Mouse (Mus musculus): ENCODE results near the gene Cflar.

DNA sequence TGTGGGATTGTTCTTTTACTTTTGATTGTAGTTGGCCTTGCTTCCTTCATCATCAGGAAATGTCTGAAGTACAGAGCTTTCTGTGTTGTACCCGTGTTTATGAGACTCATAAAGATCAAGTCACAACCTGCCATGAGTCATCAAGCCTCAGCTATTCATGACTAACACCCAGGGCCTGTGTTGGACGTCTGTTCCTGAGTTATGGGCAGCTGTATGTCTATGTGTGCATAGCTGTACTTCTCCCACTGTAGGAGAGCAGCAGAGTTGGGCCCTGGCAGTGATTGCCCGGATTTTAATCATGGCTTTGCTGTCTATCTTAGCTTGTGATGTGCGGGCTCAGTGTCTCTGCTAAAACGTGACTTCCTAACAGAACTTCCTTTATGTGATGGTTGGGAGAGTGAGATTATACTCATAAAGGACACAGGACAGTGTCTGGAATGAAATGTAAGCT is 31.3 kb downstream of the Cflar start:
- TF ChIP-seq HCFC1 (IDR thresholded peaks at IDR 0.05; ENCODE audit: borderline replicate concordance, insufficient read depth, low read length): no peak
- no peak for TF ChIP-seq ZC3H11A (IDR thresholded peaks at IDR 0.05; ENCODE audit: borderline replicate concordance, low read depth, low read length)
- no peak for TF ChIP-seq CHD2 (IDR thresholded peaks at IDR 0.05; ENCODE audit: low read depth, low read length)
- TF ChIP-seq MAFK (IDR thresholded peaks at IDR 0.05; ENCODE audit: insufficient read depth, low read depth, low read length): no peak

All from ES-E14 (cell line).